Mouse (Mus musculus): ENCODE data around the gene Vps39. TPM values are rescaled to one million over a fixed set of nuclear protein-coding genes. Genes with fewer than 3 reads are reported as not detected.

The Vps39 gene
- total and polyA plus RNA-seq, 3 experiments: 21.3 to 41.8 (median 33.7) TPM

DNA sequence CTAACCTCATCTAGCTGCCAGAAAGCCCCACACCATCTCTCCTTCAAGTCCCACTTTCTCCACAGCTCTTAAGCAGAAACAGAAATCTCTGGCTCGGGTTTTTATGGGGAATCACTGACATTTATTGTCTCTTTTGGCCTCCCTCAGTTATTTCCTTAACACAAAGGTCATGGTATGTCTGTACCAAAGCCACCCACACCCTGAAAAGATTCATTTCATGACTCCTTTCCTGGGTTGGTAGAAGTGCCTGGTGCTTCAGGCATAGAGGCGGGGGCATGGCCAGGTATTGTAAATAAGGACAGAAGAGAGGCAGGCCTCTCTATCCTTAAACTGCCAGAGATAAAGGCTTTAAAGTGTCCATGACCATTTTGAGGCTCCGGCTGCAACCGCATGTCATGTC lies 38.5 kb downstream of the Vps39 start:
- in situ Hi-C loops (cut with MboI; ENCODE audit: low pct_ligation_motif_present, low pct_unique_long_range_greater_than_20kb, low sequenced_read_pairs): no loop called here
- Histone ChIP-seq H3K4me1 (ENCODE audit: control insufficient read depth in 1 of 2, insufficient read depth in 2 of 2) (peaks cover 0 to 6% of the 10 kb centered on the region in 2 experiments; a peak in 1 of 4 replicates), H3K27me3 (replicated peaks) (no peaks in the 10 kb centered on the region), H3K4me3 (replicated peaks in 1 of 3; ENCODE audit: low read depth in 2 of 3, low read length in 2 of 3, poor library complexity in 1 of 3) (no peak overlapping the region), H3K9ac (ENCODE audit: insufficient read depth, low read depth) (no peak overlapping the region), H3K4me2 (ENCODE audit: insufficient read depth, low read depth, poor library complexity, severe bottlenecking) (no peak overlapping the region), H3K27ac (ENCODE audit: insufficient read depth, low read depth) (no peak overlapping the region), H3K9me3 (replicated peaks; ENCODE audit: low read length) (no peaks in the 10 kb centered on the region), H3K79me2 (replicated peaks; ENCODE audit: control insufficient read depth, extremely low read depth, insufficient read depth, poor library complexity, severe bottlenecking) (no peaks in the 10 kb centered on the region), H3K36me3 (replicated peaks in 1 of 2; ENCODE audit: control insufficient read depth in 1 of 2, insufficient read depth in 1 of 2, low read length in 1 of 2) (peaks cover 31 to 44% of the 10 kb centered on the region in 2 experiments)
- dilution Hi-C loops (cut with MboI; ENCODE audit: extremely low pct_ligation_motif_present, extremely low pct_unique_long_range_greater_than_20kb, low sequenced_read_pairs): no loop called here
- TF ChIP-seq RAD21 (IDR thresholded peaks at IDR 0.05; ENCODE audit: low read depth, low read length): no peak
- no peak for TF ChIP-seq CHD2 (IDR thresholded peaks at IDR 0.05; ENCODE audit: low read length)
- TF ChIP-seq ZNF384 (IDR thresholded peaks at IDR 0.05; ENCODE audit: low read depth, low read length): no peak
- TF ChIP-seq JUN (IDR thresholded peaks at IDR 0.05; ENCODE audit: insufficient read depth, low read depth, low read length): no peak
- no peak for TF ChIP-seq POLR2A (IDR thresholded peaks at IDR 0.05; ENCODE audit: low read depth, low read length)
- TF ChIP-seq MEF2A (IDR thresholded peaks at IDR 0.05; ENCODE audit: borderline replicate concordance, low read depth, low read length): no peak
- TF ChIP-seq MXI1 (IDR thresholded peaks at IDR 0.05; ENCODE audit: low read depth, low read length): no peak
- TF ChIP-seq TCF12 (IDR thresholded peaks at IDR 0.05; ENCODE audit: low read depth, low read length): no peak
- TF ChIP-seq ZC3H11A (IDR thresholded peaks at IDR 0.05; ENCODE audit: low read depth, low read length): no peak
- no peak for TF ChIP-seq MAFK (IDR thresholded peaks at IDR 0.05; ENCODE audit: insufficient replicate concordance, low read length)
- no peak for TF ChIP-seq JUND (conservative IDR thresholded peaks at IDR 0.05; ENCODE audit: low read depth, low read length)
- no peak for TF ChIP-seq ZMIZ1 (IDR thresholded peaks at IDR 0.05; ENCODE audit: low read depth, low read length)
- TF ChIP-seq HCFC1 (IDR thresholded peaks at IDR 0.05; ENCODE audit: low read depth, low read length): no peak
- no peak for TF ChIP-seq NRF1 (IDR thresholded peaks at IDR 0.05; ENCODE audit: low read depth, low read length)
- no peak for TF ChIP-seq E2F4 (IDR thresholded peaks at IDR 0.05; ENCODE audit: insufficient replicate concordance, low read depth, low read length)
- TF ChIP-seq CTCF (conservative IDR thresholded peaks at IDR 0.05 in 1 of 2, IDR thresholded peaks at IDR 0.05 in 1 of 2; ENCODE audit: low read depth in 2 of 2, low read length in 2 of 2): no peak
- TF ChIP-seq CHD1 (IDR thresholded peaks at IDR 0.05; ENCODE audit: low read depth, low read length): no peak
- no peak for TF ChIP-seq MAZ (IDR thresholded peaks at IDR 0.05; ENCODE audit: low read depth, low read length)
- TF ChIP-seq USF2 (conservative IDR thresholded peaks at IDR 0.05; ENCODE audit: low read depth, low read length): no peak
- DNase-seq (ENCODE audit: extremely low read depth): no peak

GRCm38 (mm10) chr2:120313976-120314375 lies 39.0 kb downstream of the Vps39 start, which contains the start of gene Pla2g4f:
TSS of gene Pla2g4f (minus strand) at chr2:120314165.
- TF ChIP-seq ETS1 (conservative IDR thresholded peaks at IDR 0.05; ENCODE audit: low read depth, low read length) (no peak), POLR2AphosphoS2 (IDR thresholded peaks at IDR 0.05; ENCODE audit: low read depth, low read length) (no peak), USF1 (IDR thresholded peaks at IDR 0.05; ENCODE audit: low read depth, low read length) (no peak), E2F4 (IDR thresholded peaks at IDR 0.05; ENCODE audit: insufficient replicate concordance, low read depth, low read length) (no peak), BHLHE40 (IDR thresholded peaks at IDR 0.05; ENCODE audit: low read depth, low read length) (no peak), CTCF (conservative IDR thresholded peaks at IDR 0.05 in 1 of 2, IDR thresholded peaks at IDR 0.05 in 1 of 2; ENCODE audit: low read depth in 2 of 2, low read length in 2 of 2) (no peak), MYC (IDR thresholded peaks at IDR 0.05; ENCODE audit: low read depth, low read length) (no peak), TCF12 (IDR thresholded peaks at IDR 0.05; ENCODE audit: low read depth, low read length) (no peak), NELFE (IDR thresholded peaks at IDR 0.05; ENCODE audit: low read depth, low read length) (no peak), EP300 (IDR thresholded peaks at IDR 0.05; ENCODE audit: low read length) (no peak), JUND (conservative IDR thresholded peaks at IDR 0.05; ENCODE audit: low read depth, low read length) (no peak), ZC3H11A (IDR thresholded peaks at IDR 0.05; ENCODE audit: low read depth, low read length) (no peak), SIN3A (IDR thresholded peaks at IDR 0.05; ENCODE audit: low read length) (no peak)
- in situ Hi-C loops (cut with MboI; ENCODE audit: low pct_ligation_motif_present, low pct_unique_long_range_greater_than_20kb, low sequenced_read_pairs) (no loop called here), dilution Hi-C loops (cut with MboI; ENCODE audit: extremely low pct_ligation_motif_present, extremely low pct_unique_long_range_greater_than_20kb, low sequenced_read_pairs) (no loop called here)
- H3K36me3 ChIP-seq (replicated peaks in 1 of 2; ENCODE audit: control insufficient read depth in 1 of 2, insufficient read depth in 1 of 2, low read length in 1 of 2): peaks cover 26 to 39% of the 10 kb centered on the region in 2 experiments
- H3K27me3 ChIP-seq (replicated peaks): no peaks in the 10 kb centered on the region
- no peak within 1 kb of the TSS for H3K9ac ChIP-seq (ENCODE audit: insufficient read depth, low read depth)
- H3K79me2 ChIP-seq (replicated peaks; ENCODE audit: control insufficient read depth, extremely low read depth, insufficient read depth, poor library complexity, severe bottlenecking): no peaks in the 10 kb centered on the region
- no peaks in the 10 kb centered on the region for H3K9me3 ChIP-seq (replicated peaks; ENCODE audit: low read length)
- DNase-seq (ENCODE audit: extremely low read depth): no peak
- no peak within 1 kb of the TSS for H3K4me2 ChIP-seq (ENCODE audit: insufficient read depth, low read depth, poor library complexity, severe bottlenecking)
- H3K4me1 ChIP-seq (ENCODE audit: control insufficient read depth in 1 of 2, insufficient read depth in 2 of 2): peaks cover 0 to 6% of the 10 kb centered on the region in 2 experiments; a peak in 1 of 4 replicates
- no peak within 1 kb of the TSS for H3K27ac ChIP-seq (ENCODE audit: insufficient read depth, low read depth)
- H3K4me3 ChIP-seq (replicated peaks in 1 of 3; ENCODE audit: low read depth in 2 of 3, low read length in 2 of 3, poor library complexity in 1 of 3): no peak within 1 kb of the TSS

All from CH12.LX (cell line).